14 mouse cellular contexts compared by ENCODE assay signal in genomic region chr13:46653671-46654070, GRCm38 (mm10).
"Had no signal": no experiment of that assay in that cellular context is flagged by ENCODE, and none has a peak within 500 bp of the region (broad histone marks: within the 10 kb centered on the region; RNA-seq: fewer than 3 reads in every experiment).

No protein-coding gene starts in this region.

- ATAC-seq: liver, embryonic 12.5 days; midbrain, embryonic 16.5 days had no signal

- H3K27me3 ChIP-seq: kidney, embryonic 15.5 days; limb, embryonic 15.5 days; liver, embryonic 12.5 days; midbrain, embryonic 12.5 days; stomach, embryonic 15.5 days had no signal

- H3K9ac ChIP-seq: kidney, embryonic 15.5 days; limb, embryonic 15.5 days; liver, embryonic 12.5 days; lung, embryonic 14.5 days; midbrain, embryonic 12.5 days; stomach, embryonic 15.5 days had no signal

- H3K9me3 ChIP-seq: kidney, embryonic 15.5 days; limb, embryonic 15.5 days; liver, embryonic 12.5 days; midbrain, embryonic 12.5 days; stomach, embryonic 15.5 days had no signal

- H3K4me3 ChIP-seq: kidney, embryonic 15.5 days; limb, embryonic 15.5 days; liver, embryonic 12.5 days; midbrain, embryonic 12.5 days; stomach, embryonic 15.5 days had no signal

- H3K4me2 ChIP-seq: kidney, embryonic 15.5 days; limb, embryonic 15.5 days; liver, embryonic 12.5 days; lung, embryonic 14.5 days; midbrain, embryonic 12.5 days; stomach, embryonic 15.5 days had no signal

- H3K4me1 ChIP-seq: kidney, embryonic 15.5 days; limb, embryonic 15.5 days; liver, embryonic 12.5 days; midbrain, embryonic 12.5 days; stomach, embryonic 15.5 days had no signal

- H3K27ac ChIP-seq: kidney, embryonic 15.5 days; limb, embryonic 15.5 days; liver, embryonic 12.5 days; midbrain, embryonic 12.5 days; stomach, embryonic 15.5 days had no signal

- H3K36me3 ChIP-seq: kidney, embryonic 15.5 days; limb, embryonic 15.5 days; liver, embryonic 12.5 days; midbrain, embryonic 12.5 days; stomach, embryonic 15.5 days had no signal

- DNase-seq: kidney, adult 2 months; kidney, postnatal 14 days; layer of hippocampus, postnatal 36 days; lung, embryonic 14.5 days; lung, postnatal 10 days; lung, postnatal 4 days; right cerebral cortex, postnatal 14 days; thymus, adult 2 months had no signal
